Mouse (Mus musculus): ENCODE data around the gene Wdr27. TPM values are rescaled to one million over a fixed set of nuclear protein-coding genes. Genes with fewer than 3 reads are reported as not detected.
A peak's percentile ranks its signal among the peaks of the same experiment; 100 is the strongest.

The Wdr27 gene
- polyA plus RNA-seq, 1 experiment, result 3.8 TPM

DNA sequence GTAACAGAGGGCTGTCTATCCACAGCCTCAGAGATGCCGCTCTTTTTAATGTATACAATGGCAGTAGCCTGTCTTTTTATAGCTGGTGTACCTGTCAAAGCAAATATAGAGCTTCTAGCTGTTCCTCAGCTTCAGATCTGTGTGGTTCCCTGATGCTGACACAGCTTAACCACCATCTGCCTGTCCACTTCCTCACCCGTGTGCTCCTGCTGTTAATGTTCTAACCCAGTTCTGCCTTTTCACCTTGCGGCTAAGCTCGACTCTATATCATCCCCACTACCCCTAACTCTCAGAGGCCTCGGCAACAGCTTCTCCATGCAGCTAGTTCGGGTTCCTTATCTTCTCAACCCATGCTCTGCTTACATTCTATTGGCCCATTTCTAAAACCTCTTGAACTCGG, 12.3 kb downstream of the Wdr27 start:
- peaks cover 8% of the 10 kb centered on the region for H3K4me1 ChIP-seq (ENCODE audit: control insufficient read depth, insufficient read depth, low read length)
- TF ChIP-seq POLR2A (IDR thresholded peaks at IDR 0.05; ENCODE audit: borderline replicate concordance, low read depth, low read length) (no peak), CTCF (IDR thresholded peaks at IDR 0.05; ENCODE audit: low read depth, low read length) (no peak)
- no peak overlapping the region for H3K4me3 ChIP-seq (ENCODE audit: insufficient read depth, low read length)
- no peak overlapping the region for H3K27ac ChIP-seq (ENCODE audit: insufficient read depth, low read depth, low read length)

DNA sequence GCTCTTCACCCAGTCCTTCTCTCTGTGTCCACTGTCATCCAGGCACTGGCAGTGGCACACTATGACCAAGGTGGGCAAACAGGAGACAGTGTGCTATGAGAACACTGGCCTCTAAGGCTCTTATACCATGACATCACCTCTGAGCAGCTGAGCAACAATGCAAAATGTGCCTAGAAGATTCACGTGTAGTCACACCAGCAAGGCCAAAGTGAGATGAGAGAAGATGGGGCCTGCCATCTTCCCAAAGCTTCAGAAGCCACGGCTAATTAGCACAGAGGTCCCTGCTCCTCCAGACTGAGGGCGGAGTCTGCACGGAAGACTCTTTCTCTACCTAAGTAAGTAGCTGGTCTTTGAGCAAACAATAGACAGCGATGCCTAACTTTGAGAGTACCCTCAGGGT, 14.3 kb downstream of the Wdr27 start:
- TF ChIP-seq CTCF (IDR thresholded peaks at IDR 0.05; ENCODE audit: low read depth, low read length) (no peak), POLR2A (IDR thresholded peaks at IDR 0.05; ENCODE audit: borderline replicate concordance, low read depth, low read length) (no peak)
- Histone ChIP-seq H3K4me3 (ENCODE audit: insufficient read depth, low read length) (no peak overlapping the region), H3K27ac (ENCODE audit: insufficient read depth, low read depth, low read length) (no peak overlapping the region), H3K4me1 (ENCODE audit: control insufficient read depth, insufficient read depth, low read length) (peaks cover 8% of the 10 kb centered on the region)

DNA sequence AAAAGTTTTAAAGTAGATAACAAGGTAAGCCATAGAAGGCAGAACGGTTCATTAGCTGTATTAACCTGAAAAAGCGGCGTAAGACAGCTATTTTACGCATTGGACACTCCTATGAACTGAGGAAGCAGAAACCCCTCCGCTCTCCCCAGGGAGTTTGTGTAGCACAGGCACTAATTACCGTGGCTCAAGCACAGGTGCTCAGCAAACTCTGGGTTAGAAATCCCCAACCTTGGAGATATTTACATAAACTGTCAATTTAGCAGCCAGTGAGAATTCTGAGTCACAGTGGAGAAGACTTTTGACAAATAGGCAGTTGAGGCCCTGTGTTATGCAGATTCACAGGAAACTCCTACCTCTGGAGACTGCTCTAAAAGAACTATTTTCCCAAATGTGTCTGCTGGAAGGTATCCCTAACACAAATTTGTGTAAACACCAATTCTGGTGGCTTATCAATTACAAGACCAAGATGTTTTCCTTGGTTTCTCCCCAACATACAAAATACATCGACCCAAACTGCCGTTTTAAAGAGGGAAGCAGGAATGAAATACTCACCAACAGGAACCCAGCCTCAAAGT, 15.2 kb downstream of the Wdr27 start:
- Histone ChIP-seq H3K27ac (ENCODE audit: insufficient read depth, low read depth, low read length) (no peak overlapping the region), H3K4me3 (ENCODE audit: insufficient read depth, low read length) (no peak overlapping the region), H3K4me1 (ENCODE audit: control insufficient read depth, insufficient read depth, low read length) (peaks cover 8% of the 10 kb centered on the region)
- TF ChIP-seq CTCF (IDR thresholded peaks at IDR 0.05; ENCODE audit: low read depth, low read length) (no peak), POLR2A (IDR thresholded peaks at IDR 0.05; ENCODE audit: borderline replicate concordance, low read depth, low read length) (no peak)

DNA sequence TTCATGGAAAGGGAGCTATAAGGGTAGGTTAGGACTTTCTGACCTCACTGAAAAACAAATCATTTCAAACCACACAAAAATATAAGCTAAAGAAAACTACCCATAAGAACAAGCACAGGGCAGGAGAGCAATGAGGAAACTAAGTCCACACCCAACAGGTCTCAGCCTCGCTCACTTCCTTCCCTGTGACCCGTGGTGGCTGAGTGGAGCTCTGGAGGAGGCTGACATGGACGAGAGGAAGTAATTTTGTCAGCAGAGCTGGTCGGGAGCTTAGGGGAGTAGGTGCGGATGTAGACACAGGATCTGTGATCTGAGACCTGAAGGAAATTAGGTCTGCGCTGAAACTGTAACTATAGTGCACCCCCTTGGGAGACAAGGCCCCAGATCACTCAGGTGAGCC, 21.4 kb downstream of the Wdr27 start:
- no peak for TF ChIP-seq CTCF (IDR thresholded peaks at IDR 0.05; ENCODE audit: low read depth, low read length)
- TF ChIP-seq POLR2A (IDR thresholded peaks at IDR 0.05; ENCODE audit: borderline replicate concordance, low read depth, low read length), result no peak
- H3K4me3 ChIP-seq (ENCODE audit: insufficient read depth, low read length), result no peak overlapping the region
- no peak overlapping the region for H3K27ac ChIP-seq (ENCODE audit: insufficient read depth, low read depth, low read length)
- peaks cover 5% of the 10 kb centered on the region for H3K4me1 ChIP-seq (ENCODE audit: control insufficient read depth, insufficient read depth, low read length)

DNA sequence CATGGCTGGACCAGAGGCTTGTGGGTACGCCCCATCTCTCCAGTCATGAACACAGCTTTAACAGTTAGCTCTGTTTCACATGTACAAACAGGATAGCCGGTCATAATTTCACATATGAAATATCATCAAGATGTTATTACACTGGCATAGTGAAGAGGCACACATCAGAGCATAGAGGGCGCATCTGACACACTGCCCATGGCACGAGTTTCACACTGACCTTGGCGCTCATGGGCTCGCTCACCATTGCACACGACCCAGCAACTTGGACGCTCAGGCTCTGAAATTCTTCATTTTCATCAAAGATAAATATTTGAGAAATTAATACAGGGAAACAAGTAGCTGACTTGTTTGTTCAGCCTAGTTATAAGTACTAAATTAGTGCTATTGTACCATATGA, 25.1 kb downstream of the Wdr27 start:
- Histone ChIP-seq H3K4me3 (ENCODE audit: insufficient read depth, low read length) (no peak overlapping the region), H3K27ac (ENCODE audit: insufficient read depth, low read depth, low read length) (no peak overlapping the region), H3K4me1 (ENCODE audit: control insufficient read depth, insufficient read depth, low read length) (peaks cover 11% of the 10 kb centered on the region)
- TF ChIP-seq CTCF (IDR thresholded peaks at IDR 0.05; ENCODE audit: low read depth, low read length) (no peak), POLR2A (IDR thresholded peaks at IDR 0.05; ENCODE audit: borderline replicate concordance, low read depth, low read length) (no peak)

DNA sequence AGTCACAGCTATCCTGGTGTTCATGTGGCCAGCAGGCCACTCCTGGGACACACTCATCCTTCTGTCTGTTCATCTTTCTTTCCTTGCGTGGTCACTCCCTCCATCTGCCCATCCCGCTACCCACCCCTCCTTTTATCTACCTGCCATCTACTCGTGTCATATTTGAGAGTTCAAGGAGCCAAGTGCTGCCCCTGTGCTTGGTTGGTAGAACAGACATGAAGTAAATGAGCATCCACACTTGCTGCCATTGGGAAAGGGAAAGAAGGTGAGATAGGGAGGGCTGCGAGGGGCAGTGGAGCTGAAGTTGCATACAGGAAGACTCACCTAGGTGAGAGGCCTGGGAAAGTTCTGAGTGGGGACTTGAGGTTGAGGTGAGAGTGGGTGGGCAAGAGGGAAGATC, 28.6 kb downstream of the Wdr27 start:
- no peak overlapping the region for H3K4me3 ChIP-seq (ENCODE audit: insufficient read depth, low read length)
- H3K4me1 ChIP-seq (ENCODE audit: control insufficient read depth, insufficient read depth, low read length), result peaks cover 6% of the 10 kb centered on the region
- TF ChIP-seq POLR2A (IDR thresholded peaks at IDR 0.05; ENCODE audit: borderline replicate concordance, low read depth, low read length) (no peak), CTCF (IDR thresholded peaks at IDR 0.05; ENCODE audit: low read depth, low read length) (no peak)
- H3K27ac ChIP-seq (ENCODE audit: insufficient read depth, low read depth, low read length), result no peak overlapping the region

DNA sequence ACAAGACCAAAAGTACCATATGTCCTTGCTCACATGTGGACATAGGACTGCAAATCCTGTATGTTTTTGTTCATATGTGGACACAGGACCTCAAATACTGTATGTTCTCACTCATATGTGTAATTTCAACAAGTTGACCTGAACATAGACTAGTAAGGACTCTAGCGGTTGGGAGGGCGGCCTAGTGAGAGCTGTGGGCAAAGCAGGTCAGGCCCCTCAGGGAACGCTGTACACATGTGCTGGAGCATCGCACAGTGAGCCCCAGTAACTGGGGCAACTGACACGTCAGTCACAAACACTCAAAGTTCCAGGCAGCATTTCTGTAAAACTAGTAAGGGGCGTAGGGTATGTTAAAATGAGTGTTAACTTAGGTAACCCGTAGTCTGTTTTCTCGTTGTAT, 30.0 kb downstream of the Wdr27 start:
- TF ChIP-seq POLR2A (IDR thresholded peaks at IDR 0.05; ENCODE audit: borderline replicate concordance, low read depth, low read length) (no peak), CTCF (IDR thresholded peaks at IDR 0.05; ENCODE audit: low read depth, low read length) (no peak)
- H3K4me1 ChIP-seq (ENCODE audit: control insufficient read depth, insufficient read depth, low read length), result peaks cover 6% of the 10 kb centered on the region

DNA sequence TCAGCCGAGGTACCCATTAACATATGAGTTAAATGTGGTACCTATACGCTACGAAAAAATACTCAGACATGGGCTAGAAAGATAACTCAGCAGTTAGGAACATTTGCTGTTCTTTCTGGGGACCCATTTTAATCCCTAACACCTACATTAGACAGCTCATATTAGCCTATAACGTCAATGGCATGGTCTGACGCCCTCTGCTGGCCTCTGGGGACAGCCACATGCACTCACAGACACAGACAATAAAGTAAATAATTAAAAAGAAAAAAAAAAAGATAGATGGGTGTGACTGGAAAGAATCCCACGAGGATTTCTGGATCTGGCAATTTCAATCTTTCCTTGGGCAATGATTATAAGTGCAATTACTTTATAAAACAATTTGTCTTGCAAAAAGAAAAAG, 30.5 kb downstream of the Wdr27 start:
- peaks cover 6% of the 10 kb centered on the region for H3K4me1 ChIP-seq (ENCODE audit: control insufficient read depth, insufficient read depth, low read length)
- H3K27ac ChIP-seq (ENCODE audit: insufficient read depth, low read depth, low read length), result no peak overlapping the region
- TF ChIP-seq POLR2A (IDR thresholded peaks at IDR 0.05; ENCODE audit: borderline replicate concordance, low read depth, low read length) (no peak), CTCF (IDR thresholded peaks at IDR 0.05; ENCODE audit: low read depth, low read length) (peak; percentile 31; the same call in 1 of the 2 replicates)
- no peak overlapping the region for H3K4me3 ChIP-seq (ENCODE audit: insufficient read depth, low read length)

More for the DNA sequence above, 30.0 kb downstream of the Wdr27 start:
- no peak overlapping the region for H3K27ac ChIP-seq (ENCODE audit: insufficient read depth, low read depth, low read length)
- no peak overlapping the region for H3K4me3 ChIP-seq (ENCODE audit: insufficient read depth, low read length)

DNA sequence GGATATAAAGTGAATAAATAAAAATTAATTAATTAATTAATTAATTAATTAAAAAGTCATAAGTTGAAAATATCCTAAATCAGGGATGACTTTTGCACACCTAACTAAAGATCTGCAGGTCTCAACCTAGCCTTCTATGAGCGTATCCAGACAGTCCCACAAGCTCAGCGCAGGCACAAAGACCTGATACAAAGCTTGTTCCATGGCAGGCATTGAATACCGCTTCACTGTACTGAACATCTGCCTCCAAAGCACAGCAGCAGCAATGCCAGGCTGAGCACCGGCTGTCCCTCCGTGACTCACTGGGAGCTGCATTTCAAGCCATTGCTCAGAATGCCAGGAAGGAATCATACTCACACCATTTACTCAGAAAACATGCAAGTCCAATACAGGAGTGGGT, 32.2 kb downstream of the Wdr27 start:
- H3K27ac ChIP-seq (ENCODE audit: insufficient read depth, low read depth, low read length), result no peak overlapping the region
- TF ChIP-seq POLR2A (IDR thresholded peaks at IDR 0.05; ENCODE audit: borderline replicate concordance, low read depth, low read length) (no peak), CTCF (IDR thresholded peaks at IDR 0.05; ENCODE audit: low read depth, low read length) (no peak)
- H3K4me3 ChIP-seq (ENCODE audit: insufficient read depth, low read length), result no peak overlapping the region
- peaks cover 6% of the 10 kb centered on the region for H3K4me1 ChIP-seq (ENCODE audit: control insufficient read depth, insufficient read depth, low read length)

DNA sequence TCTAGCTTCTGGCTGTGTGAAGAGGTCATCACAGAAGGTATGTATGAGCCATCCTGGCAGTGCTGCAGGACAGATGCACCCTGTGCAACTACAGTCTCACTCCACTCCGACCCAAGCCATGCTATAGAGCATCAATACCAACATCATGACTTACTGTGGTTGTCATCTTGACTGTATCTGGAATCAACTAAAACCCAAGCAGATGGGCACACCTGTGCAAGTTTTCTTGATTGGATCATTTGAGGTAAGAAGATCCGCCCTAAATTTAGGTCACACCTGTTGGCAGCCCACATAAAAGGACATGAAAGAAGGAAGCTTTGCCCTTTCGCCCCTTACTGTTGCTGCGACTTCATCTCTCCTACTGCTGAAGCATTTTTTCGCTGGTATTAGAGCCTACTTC, 33.6 kb downstream of the Wdr27 start:
- Histone ChIP-seq H3K4me1 (ENCODE audit: control insufficient read depth, insufficient read depth, low read length) (peaks cover 4% of the 10 kb centered on the region), H3K4me3 (ENCODE audit: insufficient read depth, low read length) (no peak overlapping the region), H3K27ac (ENCODE audit: insufficient read depth, low read depth, low read length) (no peak overlapping the region)

DNA sequence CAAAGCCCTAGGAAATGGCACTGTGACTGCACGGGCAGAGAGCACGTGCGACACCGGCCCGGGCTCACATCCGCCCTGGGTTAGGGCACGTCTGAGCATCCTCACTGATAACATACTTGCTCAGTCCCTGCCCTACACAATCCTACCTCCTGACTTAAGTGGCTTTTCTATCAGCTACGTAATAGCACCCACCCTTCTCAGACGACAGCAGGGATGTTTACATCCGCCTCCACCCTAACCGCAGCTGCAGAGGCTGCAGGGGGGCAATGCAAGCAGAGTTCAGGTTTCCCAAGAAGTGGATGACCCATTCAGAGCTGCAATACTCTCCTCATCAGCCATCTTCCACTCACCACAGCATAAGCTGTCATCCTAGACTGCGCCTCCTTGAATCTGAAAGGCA, 35.8 kb downstream of the Wdr27 start:
- TF ChIP-seq POLR2A (IDR thresholded peaks at IDR 0.05; ENCODE audit: borderline replicate concordance, low read depth, low read length) (no peak), CTCF (IDR thresholded peaks at IDR 0.05; ENCODE audit: low read depth, low read length) (no peak)
- Histone ChIP-seq H3K4me1 (ENCODE audit: control insufficient read depth, insufficient read depth, low read length) (no peaks in the 10 kb centered on the region), H3K27ac (ENCODE audit: insufficient read depth, low read depth, low read length) (no peak overlapping the region), H3K4me3 (ENCODE audit: insufficient read depth, low read length) (no peak overlapping the region)

More for the DNA sequence above, 33.6 kb downstream of the Wdr27 start:
- no peak for TF ChIP-seq CTCF (IDR thresholded peaks at IDR 0.05; ENCODE audit: low read depth, low read length)
- TF ChIP-seq POLR2A (IDR thresholded peaks at IDR 0.05; ENCODE audit: borderline replicate concordance, low read depth, low read length), result no peak
